Mouse (Mus musculus): ENCODE measurements at regions not wholly inside any gene's neighbourhood (a gene's known extent, or its start where the extent isn't known, plus 50 kb on each side); places are given as distances from the start of the nearest gene placed in this dataset.
A peak's percentile ranks its signal among the peaks of the same experiment; 100 is the strongest.

- Histone ChIP-seq H3ac (ENCODE audit: control insufficient read depth, insufficient read length, low read depth) (no peak overlapping the region), H3K79me3 (ENCODE audit: low read depth) (no peaks in the 10 kb centered on the region), H3K4me3 (ENCODE audit: insufficient read depth, poor library complexity, severe bottlenecking) (no peak overlapping the region), H3K27me3 (ENCODE audit: control insufficient read depth, insufficient read depth, insufficient read length) (no peaks in the 10 kb centered on the region), H3K79me2 (ENCODE audit: control insufficient read depth, insufficient read depth) (no peaks in the 10 kb centered on the region), H3K36me3 (ENCODE audit: control insufficient read depth, insufficient read depth) (no peaks in the 10 kb centered on the region)
- TF ChIP-seq MAX (IDR thresholded peaks at IDR 0.05) = no peak
- TF ChIP-seq CTCF (IDR thresholded peaks at IDR 0.05; ENCODE audit: control insufficient read depth, insufficient read depth, insufficient read length) = no peak
- TF ChIP-seq MYOG (IDR thresholded peaks at IDR 0.05; ENCODE audit: control insufficient read depth, extremely low read depth, insufficient read length) = no peak
- TF ChIP-seq FOSL1 (IDR thresholded peaks at IDR 0.05; ENCODE audit: insufficient read depth, low read length, poor library complexity, severe bottlenecking) = no peak
- TF ChIP-seq USF1 (IDR thresholded peaks at IDR 0.05; ENCODE audit: low read depth) = no peak
- no peak for TF ChIP-seq MYOD1 (IDR thresholded peaks at IDR 0.05; ENCODE audit: control insufficient read depth, insufficient read length, low read depth)
- no peak for TF ChIP-seq CEBPB (IDR thresholded peaks at IDR 0.05; ENCODE audit: low read depth)
These were observed 215.4 kb downstream of the Gadd45g start for GRCm38 (mm10) chr13:52061881-52062280.

GRCm38 (mm10) chr13:52062576-52062975 is 216.1 kb downstream of the Gadd45g start:
- no peaks in the 10 kb centered on the region for H3K79me2 ChIP-seq (ENCODE audit: control insufficient read depth, insufficient read depth)
- no peaks in the 10 kb centered on the region for H3K79me3 ChIP-seq (ENCODE audit: low read depth)
- no peak overlapping the region for H3ac ChIP-seq (ENCODE audit: control insufficient read depth, insufficient read length, low read depth)
- TF ChIP-seq MYOD1 (IDR thresholded peaks at IDR 0.05; ENCODE audit: control insufficient read depth, insufficient read length, low read depth) (no peak), CEBPB (IDR thresholded peaks at IDR 0.05; ENCODE audit: low read depth) (no peak), USF1 (IDR thresholded peaks at IDR 0.05; ENCODE audit: low read depth) (no peak), MYOG (IDR thresholded peaks at IDR 0.05; ENCODE audit: control insufficient read depth, extremely low read depth, insufficient read length) (no peak), CTCF (IDR thresholded peaks at IDR 0.05; ENCODE audit: control insufficient read depth, insufficient read depth, insufficient read length) (no peak), MAX (IDR thresholded peaks at IDR 0.05) (no peak), FOSL1 (IDR thresholded peaks at IDR 0.05; ENCODE audit: insufficient read depth, low read length, poor library complexity, severe bottlenecking) (no peak)
- no peaks in the 10 kb centered on the region for H3K36me3 ChIP-seq (ENCODE audit: control insufficient read depth, insufficient read depth)
- H3K27me3 ChIP-seq (ENCODE audit: control insufficient read depth, insufficient read depth, insufficient read length) = no peaks in the 10 kb centered on the region
- H3K4me3 ChIP-seq (ENCODE audit: insufficient read depth, poor library complexity, severe bottlenecking) = no peak overlapping the region

GRCm38 (mm10) chr13:52065274-52065673 is 218.8 kb downstream of the Gadd45g start:
- Histone ChIP-seq H3K36me3 (ENCODE audit: control insufficient read depth, insufficient read depth) (no peaks in the 10 kb centered on the region), H3ac (ENCODE audit: control insufficient read depth, insufficient read length, low read depth) (no peak overlapping the region), H3K4me3 (ENCODE audit: insufficient read depth, poor library complexity, severe bottlenecking) (no peak overlapping the region), H3K79me3 (ENCODE audit: low read depth) (no peaks in the 10 kb centered on the region), H3K27me3 (ENCODE audit: control insufficient read depth, insufficient read depth, insufficient read length) (no peaks in the 10 kb centered on the region), H3K79me2 (ENCODE audit: control insufficient read depth, insufficient read depth) (no peaks in the 10 kb centered on the region)
- TF ChIP-seq MAX (IDR thresholded peaks at IDR 0.05) (peak; percentile 36), MYOD1 (IDR thresholded peaks at IDR 0.05; ENCODE audit: control insufficient read depth, insufficient read length, low read depth) (peak; percentile 78), MYOG (IDR thresholded peaks at IDR 0.05; ENCODE audit: control insufficient read depth, extremely low read depth, insufficient read length) (no peak)

GRCm38 (mm10) chr13:52065720-52066119 is 219.2 kb downstream of the Gadd45g start:
- no peak for TF ChIP-seq MAX (IDR thresholded peaks at IDR 0.05)
- no peak for TF ChIP-seq FOSL1 (IDR thresholded peaks at IDR 0.05; ENCODE audit: insufficient read depth, low read length, poor library complexity, severe bottlenecking)
- TF ChIP-seq CEBPB (IDR thresholded peaks at IDR 0.05; ENCODE audit: low read depth) = no peak
- no peak for TF ChIP-seq CTCF (IDR thresholded peaks at IDR 0.05; ENCODE audit: control insufficient read depth, insufficient read depth, insufficient read length)
- no peak for TF ChIP-seq MYOG (IDR thresholded peaks at IDR 0.05; ENCODE audit: control insufficient read depth, extremely low read depth, insufficient read length)
- TF ChIP-seq MYOD1 (IDR thresholded peaks at IDR 0.05; ENCODE audit: control insufficient read depth, insufficient read length, low read depth) = no peak
- TF ChIP-seq USF1 (IDR thresholded peaks at IDR 0.05; ENCODE audit: low read depth) = no peak

GRCm38 (mm10) chr13:52067048-52067447 is 220.6 kb downstream of the Gadd45g start:
- H3K79me2 ChIP-seq (ENCODE audit: control insufficient read depth, insufficient read depth) = no peaks in the 10 kb centered on the region
- TF ChIP-seq FOSL1 (IDR thresholded peaks at IDR 0.05; ENCODE audit: insufficient read depth, low read length, poor library complexity, severe bottlenecking) = no peak
- no peak for TF ChIP-seq CTCF (IDR thresholded peaks at IDR 0.05; ENCODE audit: control insufficient read depth, insufficient read depth, insufficient read length)
- TF ChIP-seq CEBPB (IDR thresholded peaks at IDR 0.05; ENCODE audit: low read depth) = no peak
- TF ChIP-seq MYOD1 (IDR thresholded peaks at IDR 0.05; ENCODE audit: control insufficient read depth, insufficient read length, low read depth) = no peak
- no peak for TF ChIP-seq USF1 (IDR thresholded peaks at IDR 0.05; ENCODE audit: low read depth)
- H3K79me3 ChIP-seq (ENCODE audit: low read depth) = no peaks in the 10 kb centered on the region
- no peaks in the 10 kb centered on the region for H3K36me3 ChIP-seq (ENCODE audit: control insufficient read depth, insufficient read depth)
- no peaks in the 10 kb centered on the region for H3K27me3 ChIP-seq (ENCODE audit: control insufficient read depth, insufficient read depth, insufficient read length)
- no peak overlapping the region for H3K4me3 ChIP-seq (ENCODE audit: insufficient read depth, poor library complexity, severe bottlenecking)
- no peak overlapping the region for H3ac ChIP-seq (ENCODE audit: control insufficient read depth, insufficient read length, low read depth)

More at GRCm38 (mm10) chr13:52065720-52066119, 219.2 kb downstream of the Gadd45g start:
- H3K79me3 ChIP-seq (ENCODE audit: low read depth) = no peaks in the 10 kb centered on the region
- no peak overlapping the region for H3ac ChIP-seq (ENCODE audit: control insufficient read depth, insufficient read length, low read depth)
- H3K4me3 ChIP-seq (ENCODE audit: insufficient read depth, poor library complexity, severe bottlenecking) = no peak overlapping the region
- H3K36me3 ChIP-seq (ENCODE audit: control insufficient read depth, insufficient read depth) = no peaks in the 10 kb centered on the region
- no peaks in the 10 kb centered on the region for H3K27me3 ChIP-seq (ENCODE audit: control insufficient read depth, insufficient read depth, insufficient read length)
- no peaks in the 10 kb centered on the region for H3K79me2 ChIP-seq (ENCODE audit: control insufficient read depth, insufficient read depth)

GRCm38 (mm10) chr13:52068886-52069439 is 222.5 kb downstream of the Gadd45g start:
- Histone ChIP-seq H3K79me3 (ENCODE audit: low read depth) (no peaks in the 10 kb centered on the region), H3K79me2 (ENCODE audit: control insufficient read depth, insufficient read depth) (no peaks in the 10 kb centered on the region), H3K4me3 (ENCODE audit: insufficient read depth, poor library complexity, severe bottlenecking) (no peak overlapping the region), H3ac (ENCODE audit: control insufficient read depth, insufficient read length, low read depth) (no peak overlapping the region), H3K27me3 (ENCODE audit: control insufficient read depth, insufficient read depth, insufficient read length) (no peaks in the 10 kb centered on the region), H3K36me3 (ENCODE audit: control insufficient read depth, insufficient read depth) (no peaks in the 10 kb centered on the region)
- no peak for TF ChIP-seq MYOG (IDR thresholded peaks at IDR 0.05; ENCODE audit: control insufficient read depth, extremely low read depth, insufficient read length)

All from C2C12 (cell line).